Mouse (Mus musculus): ENCODE measurements around the gene Arhgef12.
"Not testable (repeated sequence)": the region's sequence is repeated elsewhere in the genome, so short reads cannot be mapped to it uniquely, and the experiment has no call there.

Arhgef12 gene

GRCm38 (mm10) chr9:43000595-43001250 is 106.3 kb downstream of the Arhgef12 start:
- DNase-seq (ENCODE audit: low read depth), result no peak

GRCm38 (mm10) chr9:43000070-43000469 is 107.0 kb downstream of the Arhgef12 start:
- peak; percentile 88 for DNase-seq (ENCODE audit: low read depth)

GRCm38 (mm10) chr9:42997526-42997925 is 109.5 kb downstream of the Arhgef12 start:
- no peak for DNase-seq (ENCODE audit: low read depth)

- DNase-seq (ENCODE audit: low read depth), result no peak
Measured at GRCm38 (mm10) chr9:42995298-42995697, 111.7 kb downstream of the Arhgef12 start.

GRCm38 (mm10) chr9:42994708-42995107 is 112.3 kb downstream of the Arhgef12 start:
- no peak for DNase-seq (ENCODE audit: low read depth)

- DNase-seq (ENCODE audit: low read depth), result no peak
Measured at GRCm38 (mm10) chr9:42993659-42994058, 113.4 kb downstream of the Arhgef12 start.

GRCm38 (mm10) chr9:42987988-42988387 is 119.1 kb downstream of the Arhgef12 start:
- no peak for DNase-seq (ENCODE audit: low read depth)

- no peak for DNase-seq (ENCODE audit: low read depth)
Measured at GRCm38 (mm10) chr9:42968894-42969521, 138.0 kb downstream of the Arhgef12 start.

- no peak for DNase-seq (ENCODE audit: low read depth)
Measured at GRCm38 (mm10) chr9:42967731-42968130, 139.3 kb downstream of the Arhgef12 start.

- not testable (repeated sequence) for DNase-seq (ENCODE audit: low read depth)
Measured at GRCm38 (mm10) chr9:42964809-42965208, 142.2 kb downstream of the Arhgef12 start.

- no peak for DNase-seq (ENCODE audit: low read depth)
Measured at GRCm38 (mm10) chr9:42964366-42964765, 142.7 kb downstream of the Arhgef12 start.

GRCm38 (mm10) chr9:42962506-42962905 is 144.5 kb downstream of the Arhgef12 start:
- no peak for DNase-seq (ENCODE audit: low read depth)

- DNase-seq (ENCODE audit: low read depth), result no peak
Measured at GRCm38 (mm10) chr9:42958401-42958800, 148.6 kb downstream of the Arhgef12 start.

- DNase-seq (ENCODE audit: low read depth), result no peak
Measured at GRCm38 (mm10) chr9:42948381-42948780, 158.7 kb downstream of the Arhgef12 start.

- no peak for DNase-seq (ENCODE audit: low read depth)
Measured at GRCm38 (mm10) chr9:42945174-42945573, 161.9 kb downstream of the Arhgef12 start.

- DNase-seq (ENCODE audit: low read depth), result peak; percentile 84
Measured at GRCm38 (mm10) chr9:42944536-42945006, 162.5 kb downstream of the Arhgef12 start.

GRCm38 (mm10) chr9:42943781-42944535 is 163.1 kb downstream of the Arhgef12 start, which contains the start of gene Grik4:
Grik4 (minus strand) TSS chr9:42944493.
- DNase-seq (ENCODE audit: low read depth), result peak; percentile 68

- no peak for DNase-seq (ENCODE audit: low read depth)
Measured at GRCm38 (mm10) chr9:42943057-42943529, 163.9 kb downstream of the Arhgef12 start.

- no peak for DNase-seq (ENCODE audit: low read depth)
Measured at GRCm38 (mm10) chr9:42942148-42942547, 164.9 kb downstream of the Arhgef12 start.

GRCm38 (mm10) chr9:42932146-42932545 is 174.9 kb downstream of the Arhgef12 start:
- no peak for DNase-seq (ENCODE audit: low read depth)

- DNase-seq (ENCODE audit: low read depth), result peak; percentile 2
Measured at GRCm38 (mm10) chr9:42927498-42927897, 179.5 kb downstream of the Arhgef12 start.

- no peak for DNase-seq (ENCODE audit: low read depth)
Measured at GRCm38 (mm10) chr9:42926564-42926963, 180.5 kb downstream of the Arhgef12 start.

GRCm38 (mm10) chr9:42921830-42922229 is 185.2 kb downstream of the Arhgef12 start:
- no peak for DNase-seq (ENCODE audit: low read depth)

All from NIH3T3 (cell line).